Mouse (Mus musculus) mouse embryonic stem cell (cell line): ENCODE results near the gene Acat3.
"Not testable (repeated sequence)": the region's sequence is repeated elsewhere in the genome, so short reads cannot be mapped to it uniquely, and the experiment has no call there.

Source experiments
- in situ Hi-C, 2 experiments: fragments of 300-500 bp; cut with MboI; formaldehyde crosslinking; loops; 1 replicate in 1 of 2; 3 replicates in 1 of 2; pipeline ENCODE4 v1.14.3; 2019 to 2020; ENCODE audit warnings: low sequenced_read_pairs in 2 of 2, low pct_unique_long_range_greater_than_20kb in 1 of 2, mixed read lengths in 1 of 2; ENCODE audit not compliant: unreplicated experiment in 1 of 2

The Acat3 gene

GRCm38 (mm10) chr17:12925703-12926180 lies 14.7 kb downstream of the Acat3 start:
- in situ Hi-C loops: no loop called here

GRCm38 (mm10) chr17:12925001-12925400 lies 15.4 kb downstream of the Acat3 start:
- in situ Hi-C loops: no loop called here

GRCm38 (mm10) chr17:12921073-12921472 lies 19.3 kb downstream of the Acat3 start:
- in situ Hi-C loops: loop anchor here in 1 of 2 experiments (5.0 kb wide), 1 partner anchor 41 kb away; the partner anchor contains the start of gene Acat2

DNA sequence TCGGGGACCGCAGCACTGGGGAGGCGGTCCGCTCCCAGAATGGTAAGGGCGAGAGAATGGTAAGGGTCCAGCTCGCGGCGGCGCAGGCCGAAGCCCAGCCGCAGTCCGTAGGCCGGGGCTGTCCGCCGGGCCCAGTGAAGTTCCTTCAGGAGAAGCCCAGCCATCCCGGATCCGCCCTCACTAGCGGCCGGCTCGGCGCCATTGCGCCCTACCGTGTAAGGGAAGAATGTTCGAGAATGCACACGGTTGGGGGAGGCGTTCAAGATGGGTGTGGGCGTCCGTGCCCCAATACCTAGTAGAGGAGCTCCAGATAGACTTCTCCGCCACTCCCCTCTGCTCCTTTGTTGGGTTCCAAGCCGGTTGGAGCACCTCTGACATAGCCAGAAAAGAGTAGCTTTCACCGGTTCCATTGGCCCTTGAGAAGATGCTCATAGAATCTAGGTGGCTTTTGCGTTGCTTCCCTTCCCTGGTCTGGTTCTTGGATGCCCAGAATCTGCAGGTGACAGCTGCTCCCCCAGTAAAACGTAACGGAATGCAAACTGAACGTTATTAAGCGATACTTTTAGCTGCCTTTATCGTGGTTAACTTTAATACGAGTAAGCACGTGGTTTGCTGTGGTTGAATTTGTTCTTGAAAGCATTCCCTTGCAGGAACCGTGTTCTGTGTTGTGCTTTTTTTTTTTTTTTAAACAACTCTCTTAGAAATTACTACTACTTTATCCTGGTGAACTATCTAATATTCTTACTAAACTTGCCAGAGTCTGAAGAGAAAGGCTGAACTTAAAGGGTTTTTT lies 23.6 kb downstream of the Acat3 start:
- in situ Hi-C loops: loop anchor here in 1 of 2 experiments (10.0 kb wide), 1 partner anchor 68 kb away; no protein-coding TSS in a partner anchor

DNA sequence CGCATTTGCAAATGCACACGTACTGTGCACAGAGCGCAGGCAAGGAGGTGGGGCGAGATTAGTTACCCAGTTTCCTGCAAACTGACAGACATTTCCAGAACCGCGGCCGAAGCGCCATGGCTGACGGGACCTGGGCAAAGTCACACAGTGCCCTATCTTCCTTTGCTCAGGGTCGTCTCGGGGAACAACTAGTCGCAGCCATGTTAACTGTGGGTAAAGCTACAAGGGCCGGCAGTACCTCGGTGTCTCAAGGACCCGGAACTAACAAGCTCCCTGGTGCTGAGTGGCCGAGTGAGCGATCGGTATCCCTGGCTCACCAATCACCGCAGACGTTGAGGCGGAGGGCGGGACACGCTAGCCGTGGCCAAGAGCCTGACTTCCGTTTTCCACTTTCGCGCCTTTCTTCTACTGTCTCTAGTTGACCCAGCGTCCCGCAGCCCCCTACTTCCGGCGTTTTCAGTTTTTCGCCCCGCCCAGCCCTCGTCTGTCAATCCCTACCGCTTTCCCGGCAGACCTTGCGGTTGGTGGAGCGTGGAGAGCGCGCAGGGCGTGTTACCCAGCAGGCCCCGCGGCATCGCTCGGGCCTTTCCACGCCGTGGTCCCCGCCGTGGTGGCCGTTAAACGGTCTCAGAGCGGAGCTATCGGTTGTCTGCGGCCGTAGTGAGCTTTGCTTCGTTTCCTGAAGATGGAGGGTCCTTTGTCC lies 24.4 kb downstream of the Acat3 start, which contains the start of gene Mrpl18:
Mrpl18 (minus strand) TSS at position 465 of the 703 bp plus-strand sequence.
- in situ Hi-C loops: loop anchor here in 1 of 2 experiments (10.0 kb wide), 1 partner anchor 69 kb away; no protein-coding TSS in a partner anchor

- in situ Hi-C loops: loop anchor here in 1 of 2 experiments (10.0 kb wide), 1 partner anchor 69 kb away; no protein-coding TSS in a partner anchor
Measured at GRCm38 (mm10) chr17:12915488-12915880, 24.9 kb downstream of the Acat3 start, which contains the start of gene Tcp1. Gene Tcp1 (plus strand): TSS chr17:12915701.

- in situ Hi-C loops: loop anchor here in 1 of 2 experiments (10.0 kb wide), 1 partner anchor 74 kb away; no protein-coding TSS in a partner anchor
Measured at GRCm38 (mm10) chr17:12910391-12910790, 30.0 kb downstream of the Acat3 start.

DNA sequence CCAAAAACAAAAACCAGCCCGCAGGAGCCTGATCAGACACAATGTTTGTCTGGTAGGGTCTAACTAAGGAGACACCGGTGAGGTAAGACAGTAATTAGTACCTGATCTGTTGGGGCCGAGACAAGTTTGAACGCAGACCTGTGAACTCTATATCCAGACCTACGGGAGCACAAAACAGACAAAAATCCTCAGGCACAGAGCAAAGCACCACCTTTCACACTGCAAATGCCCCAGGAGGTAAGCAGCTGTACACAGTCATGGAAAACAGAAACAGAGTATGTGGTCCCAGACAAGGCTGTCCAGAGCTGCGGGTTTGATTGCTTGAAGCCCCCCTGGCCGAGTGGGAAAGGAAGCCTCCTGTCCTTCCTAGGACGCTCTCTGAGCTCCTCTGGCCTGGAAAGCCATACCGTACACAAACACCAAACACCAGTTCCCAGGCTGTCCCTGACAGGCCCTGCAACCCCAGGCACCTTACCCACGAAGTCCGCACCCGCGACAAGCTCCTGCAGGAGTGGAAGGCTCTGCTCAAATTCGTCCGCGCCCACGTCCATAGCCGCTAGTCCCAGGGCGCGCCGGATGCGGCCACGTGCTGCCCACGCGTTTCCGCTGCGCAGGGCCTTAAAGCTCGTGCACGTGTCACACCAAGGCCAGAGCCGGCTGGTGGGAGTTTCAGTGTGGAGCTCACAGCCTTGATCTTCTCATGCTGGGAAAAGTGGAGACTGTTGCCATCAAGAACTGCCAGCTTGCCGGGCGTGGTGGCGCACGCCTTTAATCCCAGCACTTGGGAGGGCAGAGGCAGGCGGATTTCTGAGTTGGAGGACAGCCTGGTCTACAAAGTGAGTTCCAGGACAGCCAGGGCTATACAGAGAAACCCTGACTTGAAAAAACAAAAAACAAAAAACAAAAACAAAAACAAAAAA lies 30.8 kb downstream of the Acat3 start, which contains the start of gene Pnldc1:
Pnldc1 (minus strand) TSS at position 870 of the 920 bp plus-strand sequence.
- in situ Hi-C loops: loop anchor here in 1 of 2 experiments (10.0 kb wide), 1 partner anchor 75 kb away; no protein-coding TSS in a partner anchor

GRCm38 (mm10) chr17:12906436-12906835 lies 34.0 kb downstream of the Acat3 start:
- in situ Hi-C loops: no loop called here

DNA sequence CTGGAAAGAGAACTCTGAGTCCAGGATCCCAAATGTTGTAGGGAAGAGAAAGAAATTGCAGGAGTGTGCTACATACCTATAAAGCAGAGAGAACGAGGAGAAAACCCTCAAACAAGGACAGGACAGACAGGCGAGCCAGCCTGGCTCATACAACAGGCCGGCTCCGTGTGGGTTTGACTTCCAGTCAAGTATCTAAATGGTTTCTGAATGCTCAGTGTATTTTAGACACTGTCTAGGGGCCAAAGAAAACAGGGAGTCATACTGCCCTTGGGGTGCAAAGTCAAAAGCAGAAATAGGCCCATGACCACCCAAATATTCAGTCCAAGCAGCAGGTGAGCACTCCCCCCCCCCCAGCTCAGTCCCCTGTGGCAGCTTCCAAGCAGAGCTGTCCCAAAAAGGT lies 34.6 kb downstream of the Acat3 start:
- in situ Hi-C loops: no loop called here

- in situ Hi-C loops: no loop called here
Measured at GRCm38 (mm10) chr17:12904349-12904748, 36.1 kb downstream of the Acat3 start.

DNA sequence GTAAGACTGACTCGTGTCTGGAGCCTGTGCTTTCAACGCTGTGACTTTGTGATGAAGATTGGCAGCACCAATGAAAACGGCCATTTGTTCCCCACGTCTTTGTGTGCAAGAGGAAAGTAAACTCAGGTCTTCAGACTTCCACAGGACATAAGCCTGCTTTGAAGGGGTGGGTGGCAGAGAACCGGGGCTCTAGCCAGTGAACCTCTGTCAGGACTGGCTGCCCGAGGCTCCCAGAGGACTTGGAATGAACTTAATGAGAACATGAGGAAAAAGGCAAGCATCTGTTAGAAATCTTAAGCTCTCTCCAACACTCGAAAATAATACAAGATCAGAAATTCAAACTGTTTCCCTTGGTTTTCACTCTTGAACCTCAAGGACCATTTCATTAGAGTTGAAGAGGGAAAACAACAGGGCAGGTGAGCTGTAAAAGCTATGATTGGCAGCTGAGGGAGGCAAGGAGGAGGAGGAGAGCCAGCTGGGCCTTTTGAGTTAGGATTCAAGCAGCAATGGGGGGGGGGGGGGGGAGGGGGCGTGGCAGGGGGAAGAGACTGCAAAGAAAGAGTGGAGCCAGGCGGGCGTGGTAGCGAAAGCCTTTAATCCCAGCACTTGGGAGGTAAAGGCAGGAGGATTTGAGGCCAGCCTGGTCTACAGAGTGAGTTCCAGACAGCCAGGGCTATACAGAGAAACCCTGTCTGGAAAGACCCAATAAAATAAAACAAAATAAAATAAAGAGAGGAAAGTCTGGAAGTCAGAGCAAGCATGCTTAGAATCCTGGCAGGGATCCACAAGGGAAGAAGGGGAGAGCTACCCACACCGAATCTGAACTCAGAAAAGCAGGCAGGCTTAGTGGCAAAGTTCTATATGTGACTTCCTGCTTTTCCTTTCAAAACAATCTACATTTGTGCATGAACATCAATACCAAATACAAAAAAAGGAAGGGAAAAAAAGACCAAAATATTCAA lies 36.7 kb downstream of the Acat3 start:
- in situ Hi-C loops: no loop called here

DNA sequence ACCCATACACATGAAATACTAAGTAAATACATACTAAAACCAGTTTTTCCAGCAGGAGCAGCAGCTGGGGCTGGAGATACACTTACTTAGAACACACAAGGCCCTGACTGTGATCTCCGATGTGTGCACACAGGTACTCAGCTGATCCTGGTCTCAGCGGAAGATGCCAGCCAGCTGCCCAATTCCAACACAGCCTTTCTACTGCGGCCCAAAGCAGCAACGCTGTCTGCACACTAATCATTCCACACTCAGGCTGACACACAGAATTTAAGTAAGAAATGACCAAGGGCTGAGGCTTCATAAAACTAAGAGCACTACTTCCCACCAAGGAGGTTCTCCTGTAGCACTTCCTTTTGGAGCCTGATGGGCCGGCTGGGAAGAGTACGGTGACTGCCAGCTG lies 38.1 kb downstream of the Acat3 start:
- in situ Hi-C loops: no loop called here

- in situ Hi-C loops: not testable (repeated sequence)
Measured at GRCm38 (mm10) chr17:12898607-12899006, 41.8 kb downstream of the Acat3 start.

- in situ Hi-C loops: no loop called here
Measured at GRCm38 (mm10) chr17:12897674-12898073, 42.7 kb downstream of the Acat3 start.

DNA sequence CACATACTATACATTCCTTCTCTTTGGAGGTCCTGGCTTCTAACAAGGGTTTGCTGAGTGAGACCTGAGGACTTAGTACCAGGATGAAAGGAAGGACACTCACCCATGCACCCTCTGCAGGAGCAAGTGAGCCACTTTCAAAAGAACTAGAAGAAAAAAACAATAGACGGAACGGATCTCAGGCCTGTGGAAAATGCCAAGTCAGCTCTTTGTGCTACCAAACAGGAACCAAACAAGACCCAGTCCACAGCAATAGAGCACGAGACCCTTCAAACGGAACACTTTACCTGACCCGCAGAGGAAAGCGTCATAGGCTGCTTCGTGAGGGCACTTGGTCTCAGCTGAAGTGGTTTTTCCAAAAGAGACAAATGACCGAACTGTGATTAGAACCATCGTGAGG lies 48.4 kb downstream of the Acat3 start:
- in situ Hi-C loops: no loop called here

DNA sequence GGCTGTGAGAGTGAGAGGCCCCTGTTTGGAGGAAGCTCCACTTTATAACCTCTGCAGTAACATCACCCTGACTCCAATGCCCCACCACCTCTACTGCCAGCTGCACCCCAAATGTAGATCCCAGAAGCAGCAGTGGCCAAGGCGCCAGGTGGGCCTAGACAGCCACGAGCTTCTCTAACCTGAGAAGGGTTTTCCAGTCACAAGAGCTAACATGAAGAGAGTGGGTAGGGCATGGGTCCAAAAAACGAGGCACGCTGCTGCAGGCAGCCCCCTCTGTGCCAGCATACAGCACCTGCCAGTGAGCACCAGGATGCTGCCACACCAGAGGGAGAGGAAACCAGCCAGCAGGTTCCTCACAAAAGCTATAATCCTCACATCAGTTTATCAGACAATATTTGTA lies 49.3 kb downstream of the Acat3 start:
- in situ Hi-C loops: no loop called here
